Mouse (Mus musculus) liver, adult 2 months (tissue): Measurements from ENCODE around the gene Exosc7.

Source experiments
- CTCF ChIP-seq: fragments of 200-500 bp; IDR thresholded peaks from 2 replicates; pipeline ENCODE4 v1.5.1; 2011; ENCODE audit warnings: low read depth, low read length, control low read depth
- POLR2A ChIP-seq: fragments of 200-500 bp; IDR thresholded peaks from 2 replicates; pipeline ENCODE4 v1.6.1; 2011; ENCODE audit warnings: low read length, control low read depth; ENCODE audit not compliant: insufficient read depth; ENCODE audit errors: extremely low read depth

DNA sequence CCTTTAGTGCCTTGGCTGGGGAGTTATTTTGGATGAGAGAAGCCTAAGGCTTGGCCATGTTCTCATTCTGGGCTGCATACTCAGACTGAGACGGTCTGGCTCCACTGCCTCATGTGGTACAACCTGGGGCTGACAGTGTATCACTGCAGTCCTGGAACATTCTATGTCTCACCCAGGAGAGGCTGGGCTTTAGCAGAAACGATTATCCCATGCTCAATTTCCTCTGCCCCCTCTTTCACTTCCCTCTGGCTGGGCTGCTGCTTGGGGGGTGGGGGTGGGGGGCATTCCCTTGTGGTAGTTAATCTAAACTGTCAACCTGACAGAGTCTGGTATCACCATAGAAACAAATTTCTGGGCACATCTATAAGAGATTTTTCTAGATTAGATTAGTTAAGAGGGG is 72.5 kb downstream of the Exosc7 start:
- TF ChIP-seq CTCF (no peak), POLR2A (no peak)
